8 mouse cellular contexts compared by ENCODE assay signal in the genomic region with DNA sequence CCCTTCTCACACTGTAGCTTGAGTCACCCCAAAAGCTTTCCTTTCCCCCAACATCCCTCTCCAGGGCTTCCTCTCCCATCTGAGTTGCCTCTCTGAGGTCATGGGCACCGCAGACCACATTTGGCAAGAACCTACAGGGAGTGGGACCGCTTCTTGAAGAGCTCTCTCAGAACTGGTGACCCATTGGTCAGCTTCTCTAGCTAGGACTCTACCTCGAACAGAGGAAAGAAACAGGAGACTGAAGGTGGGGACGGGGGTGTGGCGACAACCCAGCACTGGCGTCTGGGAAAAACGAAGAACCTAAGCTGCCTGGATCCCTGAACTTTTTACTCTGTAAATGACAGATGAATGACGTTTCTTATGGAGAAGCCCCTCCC. TPM values are rescaled to one million over a fixed set of nuclear protein-coding genes. Genes with fewer than 3 reads are reported as not detected.
DNase-seq lines count a peak whose midpoint lies in the region; ATAC-seq and TF ChIP-seq lines count a peak whose summit lies in the region.

No protein-coding gene starts in this region.

- H3K4me2 ChIP-seq in embryonic facial prominence, embryonic 13.5 days = peak overlapping the region; percentile 63
- peak overlapping the region; percentile 47; the same call in 1 of the 2 replicates for H3K4me2 ChIP-seq in limb, embryonic 11.5 days (ENCODE audit: low read depth, severe bottlenecking)
- H3K4me2 ChIP-seq in neural tube, embryonic 14.5 days (ENCODE audit: low read depth, low read length) = peak overlapping the region; percentile 39

- peak overlapping the region; percentile 55 for H3K9ac ChIP-seq in embryonic facial prominence, embryonic 13.5 days
- H3K9ac ChIP-seq in limb, embryonic 11.5 days (ENCODE audit: low read length) = no peak overlapping the region
- no peak overlapping the region for H3K9ac ChIP-seq in neural tube, embryonic 14.5 days (replicated peaks; ENCODE audit: low read depth, low read length)

- no peak for DNase-seq in left cerebral cortex, adult 2 months (ENCODE audit: extremely low spot score in 1 of 2, low spot score in 2 of 2)
- DNase-seq in left cerebral cortex, postnatal 36 days (ENCODE audit: low spot score in 2 of 2) = no peak
- DNase-seq in limb, embryonic 11.5 days (ENCODE audit: low spot score) = no peak
- DNase-seq in cerebellum, postnatal 10 days = no peak
- no peak for DNase-seq in right cerebral cortex, postnatal 25 days
- DNase-seq in testis, postnatal 14 days (ENCODE audit: low spot score) = no peak

- no peaks in the 10 kb centered on the region for H3K9me3 ChIP-seq in embryonic facial prominence, embryonic 13.5 days
- no peaks in the 10 kb centered on the region for H3K9me3 ChIP-seq in limb, embryonic 11.5 days (ENCODE audit: control insufficient read depth, low read length)
- H3K9me3 ChIP-seq in neural tube, embryonic 14.5 days (ENCODE audit: control insufficient read depth, low read length) = no peaks in the 10 kb centered on the region

- peaks cover 17% of the 10 kb centered on the region for H3K4me1 ChIP-seq in embryonic facial prominence, embryonic 13.5 days
- peaks cover 10% of the 10 kb centered on the region for H3K4me1 ChIP-seq in limb, embryonic 11.5 days (ENCODE audit: control insufficient read depth, insufficient read depth, low read length)
- H3K4me1 ChIP-seq in neural tube, embryonic 14.5 days (ENCODE audit: control insufficient read depth, insufficient read depth, low read length) = 0 out of 2 replicates have a peak, but pooled peaks cover 3% of the 10 kb centered on the region

- no peaks in the 10 kb centered on the region for H3K36me3 ChIP-seq in embryonic facial prominence, embryonic 13.5 days
- H3K36me3 ChIP-seq in limb, embryonic 11.5 days (ENCODE audit: control insufficient read depth, insufficient read depth, low read length) = no peaks in the 10 kb centered on the region
- no peaks in the 10 kb centered on the region for H3K36me3 ChIP-seq in neural tube, embryonic 14.5 days (ENCODE audit: control insufficient read depth, insufficient read depth, low read length)

- WGBS in embryonic facial prominence, embryonic 13.5 days = 11% methylated on average over 8 of the region's 8 CpGs
- 14% methylated on average over 8 of the region's 8 CpGs for WGBS in limb, embryonic 11.5 days
- 18% methylated on average over 8 of the region's 8 CpGs for WGBS in neural tube, embryonic 14.5 days

- H3K27ac ChIP-seq in left cerebral cortex, adult 2 months = peak overlapping the region; percentile 93
- peak overlapping the region; percentile 39; the same call in 1 of the 2 replicates for H3K27ac ChIP-seq in embryonic facial prominence, embryonic 13.5 days
- no peak overlapping the region for H3K27ac ChIP-seq in limb, embryonic 11.5 days (replicated peaks; ENCODE audit: low read depth, low read length)
- no peak overlapping the region for H3K27ac ChIP-seq in neural tube, embryonic 14.5 days (ENCODE audit: low read depth, low read length)

- no peaks in the 10 kb centered on the region for H3K27me3 ChIP-seq in embryonic facial prominence, embryonic 13.5 days
- 0 out of 2 replicates have a peak, but pooled peaks cover 2% of the 10 kb centered on the region for H3K27me3 ChIP-seq in limb, embryonic 11.5 days (ENCODE audit: control insufficient read depth, insufficient read depth, low read length)
- H3K27me3 ChIP-seq in neural tube, embryonic 14.5 days (ENCODE audit: control insufficient read depth, insufficient read depth, low read length) = no peaks in the 10 kb centered on the region

- no peak for TF ChIP-seq CTCF in left cerebral cortex, adult 2 months (IDR thresholded peaks at IDR 0.05)

- peak overlapping the region; percentile 45 for H3K4me3 ChIP-seq in left cerebral cortex, adult 2 months
- H3K4me3 ChIP-seq in embryonic facial prominence, embryonic 13.5 days = peak overlapping the region; percentile 32
- H3K4me3 ChIP-seq in limb, embryonic 11.5 days (ENCODE audit: low read depth, low read length) = no peak overlapping the region
- no peak overlapping the region for H3K4me3 ChIP-seq in neural tube, embryonic 14.5 days (ENCODE audit: low read depth, low read length)

- intact Hi-C loops in left cerebral cortex, adult 2 months (cut with DNase I) = loop anchor here (1.0 to 5.0 kb wide), 3 partner anchors 41 to 57 kb away; a partner anchor contains a TSS
- intact Hi-C loops in left cerebral cortex, postnatal 36 days (cut with DNase I) = loop anchor here (1.0 to 2.0 kb wide), 2 partner anchors 51 to 57 kb away; a partner anchor contains a TSS

- peak; percentile 59; the same call in 1 of the 2 replicates for ATAC-seq in embryonic facial prominence, embryonic 13.5 days (ENCODE audit: insufficient number of reproducible peaks, insufficient read depth, low FRiP score, low TSS enrichment, low read depth)
- no peak; the same call in 1 of the 2 replicates for ATAC-seq in limb, embryonic 11.5 days (ENCODE audit: insufficient number of reproducible peaks, low FRiP score, low TSS enrichment, low read depth)
- ATAC-seq in neural tube, embryonic 14.5 days (ENCODE audit: low read depth) = no peak

RNA-seq across cellular contexts. Expression of a gene that starts 51.8 kb away (rescaled TPM):
- 10 to 100 TPM; 34.2 to 37.6 TPM for total RNA-seq in left cerebral cortex, adult 2 months (2021)
- total RNA-seq in left cerebral cortex, postnatal 36 days (2021) = 10 to 100 TPM; 32.1 to 36.4 TPM
- 98.8 and 104 TPM in 2 replicates for polyA plus RNA-seq in embryonic facial prominence, embryonic 13.5 days (2015; fragmentation: Nextera tagmentation; extraction: Ambion mirVana)
- 129 and 139 TPM in 2 replicates for polyA plus RNA-seq in limb, embryonic 11.5 days (2014; fragmentation: Nextera tagmentation; extraction: Ambion mirVana)
- polyA plus RNA-seq in neural tube, embryonic 14.5 days (2014; fragmentation: Nextera tagmentation; extraction: Ambion mirVana) = 128 and 131 TPM in 2 replicates

RNA-seq across cellular contexts. Expression of a gene that starts 58.2 kb away (rescaled TPM):
- 10 to 100 TPM; 49.6 to 60.3 TPM for total RNA-seq in left cerebral cortex, adult 2 months (2021)
- 10 to 100 TPM; 34.0 to 39.7 TPM for total RNA-seq in left cerebral cortex, postnatal 36 days (2021)
- 2.7 and 3.1 TPM in 2 replicates for polyA plus RNA-seq in embryonic facial prominence, embryonic 13.5 days (2015; fragmentation: Nextera tagmentation; extraction: Ambion mirVana)
- polyA plus RNA-seq in limb, embryonic 11.5 days (2014; fragmentation: Nextera tagmentation; extraction: Ambion mirVana) = 0.28 and 0.44 TPM in 2 replicates
- 0.44 and 0.52 TPM in 2 replicates for polyA plus RNA-seq in neural tube, embryonic 14.5 days (2014; fragmentation: Nextera tagmentation; extraction: Ambion mirVana)

Comparison
In these comparisons a context has a peak if more than half of its experiments do, and no peak if none do; other contexts are left out.
1. H3K27ac ChIP-seq: peak in left cerebral cortex, adult 2 months (single experiment) and embryonic facial prominence, embryonic 13.5 days (single experiment); none in limb, embryonic 11.5 days (single experiment) and neural tube, embryonic 14.5 days (single experiment).
2. H3K4me3 ChIP-seq: peak in left cerebral cortex, adult 2 months (single experiment) and embryonic facial prominence, embryonic 13.5 days (single experiment); none in limb, embryonic 11.5 days (single experiment) and neural tube, embryonic 14.5 days (single experiment).
3. Peak in every context shown above with its lines, with median percentiles within 50 percentile points of each other: H3K4me2 ChIP-seq.